Mouse (Mus musculus) layer of hippocampus, postnatal 14 days (tissue): ENCODE measurements around the gene Wnt6. TPM values are rescaled to one million over a fixed set of nuclear protein-coding genes. Genes with fewer than 3 reads are reported as not detected.
"Not testable (repeated sequence)": the region's sequence is repeated elsewhere in the genome, so short reads cannot be mapped to it uniquely, and the experiment has no call there.

ENCODE experiments used
- DNase-seq, 2 experiments: peaks; one replicate each; pipeline ENCODE4 v3.0.0; 2021 to 2022; ENCODE audit warnings: low spot score in 2 of 2, mixed read lengths in 1 of 2
- total RNA-seq, 2 experiments: library from RNA; stranded (reverse); gene quantifications; 2 replicates each; pipeline ENCODE4 v1.2.3; 2021

Gene Wnt6
- total RNA-seq, 2 experiments from 2014 or later: 0.43 to 0.58 TPM

DNA sequence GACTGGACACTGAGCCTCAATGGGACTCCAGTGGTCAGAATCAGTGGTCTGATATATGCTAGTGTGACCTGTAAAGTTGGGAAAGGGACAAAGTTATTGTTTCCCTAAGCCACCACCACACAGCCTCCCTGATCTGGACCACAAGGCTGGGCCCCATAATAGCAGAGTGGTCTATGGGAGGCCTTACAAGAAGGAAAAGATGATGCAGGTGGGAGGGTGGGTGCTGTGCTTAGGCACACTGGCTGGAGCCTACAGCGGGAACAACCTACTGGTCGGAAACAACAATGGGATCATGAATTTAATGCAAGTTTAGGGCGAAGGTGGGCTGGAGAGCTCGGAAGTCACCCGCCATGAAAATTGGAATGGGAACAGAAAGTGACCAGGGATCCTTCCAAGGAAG is 34.2 kb downstream of the Wnt6 start:
- no peak for DNase-seq

DNA sequence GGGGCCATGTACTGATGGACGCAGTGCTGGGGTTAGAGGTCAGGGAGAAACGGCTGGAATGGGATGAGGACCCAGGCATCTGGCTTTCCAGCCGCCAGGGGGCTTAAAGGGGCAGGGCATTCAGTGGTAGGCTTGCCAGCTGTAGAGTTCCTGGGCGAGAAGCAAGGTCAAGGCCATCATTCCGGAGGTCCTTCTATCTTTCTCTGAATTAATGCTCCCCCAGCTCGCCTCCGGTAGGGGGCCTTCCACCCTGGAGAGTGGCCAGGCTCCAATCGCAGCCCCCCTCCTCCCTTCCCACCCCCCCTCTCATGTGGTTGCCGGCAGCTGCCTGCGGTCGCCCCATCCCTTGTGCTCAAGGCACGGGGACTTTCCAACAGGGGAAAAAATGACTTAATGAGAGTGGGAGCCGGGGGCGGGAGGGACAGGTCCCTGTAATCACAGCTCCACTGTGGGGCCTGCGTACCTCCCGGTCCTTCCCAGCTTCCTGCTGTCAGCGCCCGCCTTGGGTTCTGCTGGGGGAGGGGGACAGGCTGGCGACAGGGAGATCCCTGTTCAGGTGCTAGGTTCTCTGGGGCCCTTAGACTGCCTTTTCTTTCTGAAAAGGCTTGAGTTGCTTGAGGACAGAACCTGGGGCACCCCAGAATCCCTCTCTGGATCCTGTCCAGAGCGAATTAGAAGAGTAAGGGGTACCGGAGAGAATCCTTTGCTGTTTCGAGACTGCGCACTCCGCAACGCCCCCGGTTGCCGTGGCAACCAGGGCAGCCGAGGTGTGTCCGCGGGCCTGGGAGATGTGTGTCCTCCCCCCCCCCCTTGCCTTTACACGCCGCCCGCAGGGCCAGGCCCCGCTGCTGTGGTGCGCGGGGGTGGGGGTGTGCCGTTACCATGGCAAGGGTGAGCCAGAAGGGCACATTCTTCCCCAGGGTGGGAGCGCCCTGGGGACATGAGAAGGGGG is 34.9 kb downstream of the Wnt6 start:
- peak in 1 of 2 experiments; percentile 61 for DNase-seq

DNA sequence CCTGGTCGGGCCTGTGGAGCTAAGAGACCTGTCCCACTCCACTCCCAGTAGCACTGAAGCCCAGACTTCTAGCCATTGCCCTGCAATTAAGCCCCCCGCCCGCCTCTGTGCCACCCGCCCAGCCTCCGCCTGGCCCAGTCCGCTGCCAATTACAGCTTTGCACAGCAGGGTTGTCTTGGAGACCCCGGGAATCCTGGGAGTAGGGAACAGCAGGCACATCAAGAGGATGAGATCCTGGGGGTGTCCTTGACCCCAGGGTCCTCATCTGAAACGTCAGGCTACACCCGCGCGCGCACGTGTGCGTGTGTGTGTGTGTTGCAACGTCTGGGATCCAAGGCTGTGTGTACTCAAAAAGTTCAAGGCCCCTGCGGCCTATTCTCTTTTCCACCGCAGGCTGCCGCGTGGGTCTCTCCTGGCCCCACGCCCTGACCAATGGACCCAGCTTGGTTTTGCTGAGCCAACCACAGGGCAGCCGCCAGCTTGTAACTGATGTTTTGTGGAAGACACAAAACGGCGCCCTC is 35.9 kb downstream of the Wnt6 start:
- no peak for DNase-seq

DNA sequence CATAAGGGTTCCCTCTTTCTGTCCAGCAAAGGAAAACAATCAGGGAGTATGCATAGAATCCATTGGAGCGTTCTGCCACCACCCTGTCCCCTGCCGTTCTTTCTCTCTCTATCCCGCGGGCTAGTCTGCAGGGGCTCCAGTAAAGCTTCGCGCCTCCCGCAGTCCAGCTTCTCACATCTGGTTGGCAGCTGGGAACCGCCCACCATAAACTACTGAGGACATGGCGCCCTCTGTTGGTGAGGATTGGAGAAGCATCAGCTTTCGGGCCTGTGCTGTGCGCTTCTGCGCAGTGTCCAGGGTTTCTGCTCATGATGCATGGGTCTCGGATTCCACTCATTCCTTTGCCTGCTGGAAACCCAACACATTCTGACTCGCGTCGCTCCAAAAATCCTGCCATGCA is 36.4 kb downstream of the Wnt6 start:
- DNase-seq: peak; percentile 91 to 93

DNA sequence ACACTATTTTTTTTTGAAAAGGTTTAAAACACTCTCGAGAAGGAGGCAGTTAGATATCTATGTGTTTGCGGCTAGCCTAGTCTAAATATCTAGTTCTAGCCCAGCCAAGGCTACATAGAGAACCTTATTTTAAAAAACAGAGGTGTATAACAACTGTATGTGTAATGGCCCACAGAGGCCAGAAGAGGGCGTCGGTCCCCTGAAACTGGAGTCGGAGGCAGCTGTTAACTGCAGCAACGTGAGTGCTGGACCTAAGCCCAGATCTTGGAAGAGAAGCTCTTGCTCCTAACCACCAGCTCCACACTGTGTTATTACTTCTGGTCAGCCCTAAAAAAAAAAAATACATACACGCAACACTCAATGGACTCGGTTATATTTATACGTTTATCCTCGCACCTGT is 37.3 kb downstream of the Wnt6 start:
- no peak for DNase-seq

DNA sequence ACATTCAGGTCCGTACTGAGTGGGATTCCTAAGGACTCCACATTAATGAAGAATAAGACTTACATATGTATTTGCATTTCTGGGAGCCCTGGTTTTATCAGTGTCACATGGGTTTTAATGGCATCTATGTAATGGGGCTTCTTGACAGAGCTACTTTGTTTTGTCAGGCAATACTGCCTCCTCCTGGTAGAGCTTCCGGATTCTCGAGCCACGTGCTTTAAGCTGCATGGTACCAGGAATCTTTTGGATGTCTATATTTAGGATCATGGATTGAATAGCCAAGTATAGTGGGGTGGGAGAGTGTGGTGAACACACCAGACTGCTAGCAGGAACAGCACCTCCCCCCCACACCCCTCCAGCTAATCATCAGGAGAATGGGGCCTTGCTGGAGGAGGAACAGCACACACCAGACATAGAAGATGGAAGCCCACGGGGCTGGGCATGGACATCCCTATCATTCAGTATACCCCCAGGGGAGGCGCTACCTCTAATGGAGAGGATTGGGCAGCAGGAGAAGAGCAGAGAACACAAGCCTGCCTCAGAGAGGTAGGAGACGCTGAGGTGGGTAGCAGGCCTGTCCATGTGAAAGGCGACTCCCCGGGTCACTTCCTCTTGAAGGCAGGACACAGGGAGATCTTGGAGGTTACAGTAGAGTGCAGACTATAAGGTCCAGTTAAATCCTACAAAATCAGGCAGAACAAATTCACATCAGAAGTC is 43.4 kb downstream of the Wnt6 start:
- no peak for DNase-seq

DNA sequence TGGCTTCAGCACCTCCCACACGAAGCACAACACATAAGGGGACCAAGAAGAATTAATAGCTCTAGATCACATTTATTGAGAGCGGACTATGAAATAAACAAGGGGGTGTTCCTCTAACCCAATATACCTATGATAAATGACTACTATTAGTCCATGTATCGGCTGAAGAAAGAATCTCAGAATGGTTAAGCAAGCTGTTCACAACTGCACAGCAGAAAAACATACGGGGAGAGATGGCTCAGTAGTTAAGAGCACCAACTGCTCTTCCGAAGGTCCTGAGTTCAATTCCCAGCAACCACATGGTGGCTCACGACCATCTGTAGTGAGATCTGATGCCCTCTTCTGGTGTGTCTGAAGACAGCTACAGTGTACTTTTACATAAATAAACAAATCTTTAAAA is 44.3 kb downstream of the Wnt6 start:
- DNase-seq: not testable (repeated sequence)

DNA sequence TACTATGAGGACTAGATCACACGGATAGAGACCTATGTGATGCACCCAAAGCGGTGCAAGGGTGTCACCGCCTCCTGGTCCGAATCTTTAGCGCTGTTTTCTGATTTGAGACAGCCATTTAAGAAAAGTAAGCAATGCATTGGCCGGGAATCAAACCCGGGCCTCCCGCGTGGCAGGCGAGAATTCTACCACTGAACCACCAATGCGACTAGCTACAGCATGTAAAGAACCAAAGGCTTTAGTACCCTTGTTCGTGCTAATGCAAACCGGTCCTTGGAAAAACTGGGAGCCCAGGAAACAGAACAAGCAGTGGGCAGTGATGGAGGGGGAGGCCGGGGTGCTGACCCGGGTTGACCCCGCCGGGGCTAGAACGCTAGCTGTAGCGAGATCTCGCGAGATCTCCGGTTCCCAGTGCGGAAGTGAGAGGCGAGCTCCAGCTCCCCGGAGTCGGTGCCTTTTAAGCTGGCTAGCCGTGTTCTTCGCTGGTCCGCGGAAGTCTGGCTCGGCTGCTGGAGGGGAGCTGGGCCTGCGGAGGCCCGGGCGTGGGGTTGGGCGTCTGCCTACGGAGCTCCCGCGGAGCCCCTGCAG is 45.0 kb downstream of the Wnt6 start:
- peak; percentile 89 to 91 for DNase-seq

DNA sequence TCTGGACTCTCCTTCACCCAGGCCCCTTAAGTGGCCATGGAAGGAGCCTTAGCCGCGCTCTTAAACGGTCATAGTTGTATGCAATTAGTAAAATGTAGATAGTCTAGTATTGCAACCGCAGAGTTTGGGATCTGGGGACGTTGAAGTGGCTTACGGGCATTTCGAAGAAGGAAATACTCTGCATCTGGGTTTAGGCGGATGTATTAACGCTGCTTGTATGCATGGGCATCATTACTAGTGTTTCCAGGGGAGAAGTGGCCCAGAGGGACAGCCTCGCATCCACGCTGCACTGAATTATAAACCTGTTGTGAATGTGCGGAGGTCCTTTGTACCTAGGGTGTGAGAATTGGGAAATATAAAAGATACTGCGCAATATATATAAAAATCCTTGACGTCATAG is 45.5 kb downstream of the Wnt6 start:
- no peak for DNase-seq

DNA sequence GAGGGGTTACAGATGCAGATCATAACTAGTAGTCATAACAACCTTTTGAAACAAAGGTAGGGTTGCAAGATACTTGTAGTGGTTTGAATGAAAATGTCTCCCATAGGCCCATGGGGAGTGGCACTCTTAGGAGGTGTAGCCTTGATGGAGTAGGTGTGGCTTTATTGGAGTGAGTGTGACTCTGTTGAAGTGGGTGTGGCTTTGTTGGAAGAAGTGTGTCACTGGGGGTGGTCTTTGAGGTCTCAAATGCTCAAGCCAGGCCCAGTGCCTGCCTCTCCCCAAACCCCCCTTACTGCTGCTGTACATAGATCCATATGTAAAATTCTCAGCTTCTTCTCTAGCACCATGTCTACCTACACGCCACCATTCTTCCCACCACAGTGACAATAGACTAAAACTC is 46.8 kb downstream of the Wnt6 start:
- DNase-seq: no peak

DNA sequence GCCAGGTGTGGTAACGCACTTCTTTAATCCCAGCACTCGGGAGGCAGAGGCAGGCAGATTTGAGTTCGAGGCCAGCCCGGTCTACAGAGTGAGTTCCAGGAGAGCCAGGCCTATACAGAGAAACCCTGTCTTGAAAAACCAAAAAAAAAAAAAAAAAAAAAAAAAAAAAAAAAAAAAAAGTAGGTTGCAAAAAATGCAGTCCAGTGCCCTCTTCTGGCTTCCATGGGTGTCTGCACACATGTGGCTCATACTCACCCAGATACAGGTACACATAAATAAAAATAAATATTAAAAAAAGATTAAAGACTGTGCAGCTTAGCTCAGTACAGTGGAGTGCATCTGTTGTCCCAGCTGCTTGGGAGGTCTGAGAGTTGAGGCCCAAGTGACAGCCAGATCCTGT is 51.9 kb downstream of the Wnt6 start:
- DNase-seq: not testable (repeated sequence)

DNA sequence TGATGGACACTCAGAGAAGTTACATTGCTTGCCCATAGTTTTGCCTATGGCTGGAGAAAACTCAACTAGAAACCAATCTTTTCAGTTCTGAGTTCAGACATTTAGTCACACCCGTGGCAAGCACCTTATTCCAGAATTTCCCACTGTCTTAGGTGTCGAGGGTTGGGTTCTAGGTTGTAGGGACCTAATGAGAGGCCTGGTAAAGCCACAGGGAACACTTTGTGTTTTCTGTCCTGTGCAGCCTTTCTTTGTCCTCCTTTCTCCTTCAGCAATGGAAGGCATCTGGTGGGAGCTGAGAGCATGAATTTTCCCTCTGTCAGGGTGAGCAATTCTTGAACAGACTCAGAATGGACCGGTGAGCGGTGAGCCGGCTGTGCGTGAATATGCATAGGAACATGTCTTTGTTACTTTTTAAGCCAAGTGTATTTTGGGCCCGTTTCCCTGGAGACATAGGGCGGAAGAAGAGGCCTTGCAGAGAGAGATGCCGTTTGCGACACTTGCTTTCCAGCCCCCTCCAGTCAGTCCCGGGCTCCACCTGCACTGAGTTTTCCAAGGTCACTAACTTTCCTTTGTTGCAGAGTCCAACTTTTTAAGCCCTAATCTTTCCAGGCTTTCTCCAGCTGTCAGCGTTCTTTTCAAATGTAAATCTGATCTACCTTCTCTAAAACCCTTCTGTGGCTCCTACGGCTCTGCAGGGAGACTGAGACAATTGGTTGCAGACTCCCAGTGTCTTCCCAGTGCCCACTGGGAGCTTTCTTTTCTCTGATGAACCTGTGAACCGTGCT is 53.0 kb downstream of the Wnt6 start:
- DNase-seq: no peak

DNA sequence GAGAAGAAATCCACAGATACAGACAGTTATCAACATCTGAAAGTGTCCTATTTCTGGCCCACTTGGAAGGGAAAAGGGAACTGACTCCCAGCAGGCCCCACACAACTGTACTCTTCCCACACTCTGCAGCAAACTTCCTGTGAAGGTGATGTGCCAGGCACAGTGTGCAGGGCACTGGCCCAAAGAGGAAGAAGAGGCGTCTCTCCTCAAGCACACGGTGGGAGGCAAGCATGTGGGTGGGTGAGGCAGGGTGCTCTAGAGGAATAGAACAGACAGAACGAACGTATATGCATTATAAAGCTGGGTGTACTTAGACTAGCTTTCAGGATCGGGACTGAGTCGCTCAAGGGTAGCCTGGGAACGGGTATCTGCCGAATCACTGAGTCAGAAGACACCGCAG is 58.4 kb downstream of the Wnt6 start:
- no peak for DNase-seq

DNA sequence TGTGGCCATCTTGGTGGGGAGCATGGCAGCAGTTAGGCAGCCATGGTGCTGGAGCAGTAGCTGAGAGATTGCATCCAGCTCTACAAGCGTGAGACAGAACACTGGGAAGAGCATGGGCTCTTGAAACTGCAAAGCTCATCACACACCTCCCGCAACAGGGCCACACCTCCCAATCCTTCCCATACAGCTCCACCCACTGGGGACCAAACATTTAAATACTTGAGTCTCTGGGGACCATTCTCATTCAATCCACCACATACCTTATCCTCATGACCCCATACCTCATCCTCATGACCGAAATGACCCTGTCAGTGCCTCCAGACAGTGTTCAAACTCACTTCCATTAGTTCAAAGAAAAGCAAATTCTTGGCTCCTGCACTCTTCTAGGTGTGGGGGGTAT is 61.6 kb downstream of the Wnt6 start:
- DNase-seq: no peak

Other genes starting within 250 kb of the Wnt6 start
- 10 to 100 TPM; 19.4 to 19.9 TPM for gene Plcd4, start 229.0 kb upstream of the Wnt6 start, total RNA-seq
- gene Usp37, start 227.6 kb upstream of the Wnt6 start, total RNA-seq: 10 to 100 TPM; 21.6 to 21.7 TPM
- gene Zfp142, start 183.6 kb upstream of the Wnt6 start, total RNA-seq: 10 to 100 TPM; 24.0 to 25.5 TPM
- 10 to 100 TPM; 22.6 to 25.7 TPM for gene Bcs1l, start 183.6 kb upstream of the Wnt6 start, total RNA-seq
- gene Rnf25, start 170.5 kb upstream of the Wnt6 start, total RNA-seq: 10 to 100 TPM; 50.9 to 51.6 TPM
- gene Stk36, start 170.4 kb upstream of the Wnt6 start, total RNA-seq: 1 to 10 TPM; 6.2 to 7.3 TPM
- 10 to 100 TPM; 23.3 to 23.8 TPM for gene Ttll4, start 110.1 kb upstream of the Wnt6 start, total RNA-seq
- gene Cyp27a1, start 58.3 kb upstream of the Wnt6 start, total RNA-seq: 1 to 10 TPM; 1.1 to 2.6 TPM
- gene Prkag3, start 22.7 kb upstream of the Wnt6 start, total RNA-seq: under 1 TPM; 0.14 to 0.55 TPM
- 1 to 10 TPM; 1.9 to 2.0 TPM for gene Wnt10a, start 19.6 kb downstream of the Wnt6 start, total RNA-seq
- gene Cdk5r2, start 83.0 kb downstream of the Wnt6 start, total RNA-seq: 100 to 1,000 TPM; 270 to 283 TPM
- not detected for gene Fev, start 113.5 kb downstream of the Wnt6 start, total RNA-seq
- under 1 TPM in 1 of 2 experiments, not detected in 1; 0.91 TPM for gene Cryba2, start 121.3 kb downstream of the Wnt6 start, total RNA-seq
- gene Cfap65, start 163.7 kb downstream of the Wnt6 start, total RNA-seq: 1 to 10 TPM; 1.6 to 3.8 TPM
- under 1 TPM; 0.35 to 0.60 TPM for gene Ihh, start 179.8 kb downstream of the Wnt6 start, total RNA-seq